Mouse (Mus musculus): ENCODE measurements around the gene Plekhg6.

The Plekhg6 gene

DNA sequence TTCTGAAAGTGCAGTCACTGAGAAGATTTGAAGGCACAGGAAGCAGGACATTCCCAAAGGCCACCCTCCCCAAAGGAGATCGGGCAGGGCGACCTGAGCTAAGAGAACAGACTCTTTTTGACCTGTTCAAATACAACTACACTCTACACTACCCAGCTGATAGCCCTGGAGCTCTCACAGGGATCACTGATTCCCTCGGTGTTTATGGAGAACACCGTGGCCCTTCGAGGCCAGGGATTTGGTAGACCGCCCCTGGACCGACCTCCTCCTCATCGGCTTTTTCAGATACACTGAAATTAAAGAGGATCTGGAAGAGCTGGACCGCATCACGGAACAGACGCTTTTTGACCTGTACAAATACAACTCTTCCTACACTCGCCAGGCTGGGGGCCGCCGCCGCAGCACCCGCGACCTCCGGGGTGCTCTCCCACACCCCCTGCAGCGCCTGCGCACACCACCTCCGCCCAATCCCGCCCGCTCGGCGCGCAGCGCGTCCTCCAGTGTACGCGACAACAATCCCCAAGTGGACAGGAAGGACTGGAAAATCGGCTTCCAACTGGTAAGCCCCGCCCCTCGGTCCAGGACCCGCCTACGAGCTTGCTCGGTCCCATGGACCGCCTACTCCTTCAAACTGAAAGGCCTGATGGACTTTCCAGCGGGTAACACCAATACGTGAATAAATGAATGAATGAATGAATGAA is 49.8 kb downstream of the Plekhg6 start:
- peak in 1 of 2 experiments; percentile 18 for DNase-seq (ENCODE audit: low spot score in 2 of 2)

DNA sequence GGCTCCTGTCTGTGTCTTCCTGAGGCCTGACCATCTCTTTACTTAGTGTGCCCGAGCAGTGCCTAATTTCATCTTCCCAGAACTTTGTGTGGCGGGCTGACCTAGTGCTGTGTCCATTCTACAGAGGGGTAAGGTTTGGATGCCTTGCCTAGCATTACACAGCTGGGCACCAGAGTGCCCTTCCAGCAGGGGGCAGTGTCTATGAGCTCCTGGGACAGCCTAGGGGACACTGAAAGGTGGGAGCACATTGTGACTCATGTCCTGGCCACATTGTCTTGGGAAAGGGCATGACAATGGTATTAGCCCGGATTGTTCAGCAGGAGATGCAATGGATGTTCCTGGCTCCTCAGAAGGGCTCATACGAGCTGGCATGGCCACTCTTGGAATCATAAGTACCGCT is 52.4 kb downstream of the Plekhg6 start:
- DNase-seq (ENCODE audit: low spot score in 2 of 2): peak; percentile 36 to 48

DNA sequence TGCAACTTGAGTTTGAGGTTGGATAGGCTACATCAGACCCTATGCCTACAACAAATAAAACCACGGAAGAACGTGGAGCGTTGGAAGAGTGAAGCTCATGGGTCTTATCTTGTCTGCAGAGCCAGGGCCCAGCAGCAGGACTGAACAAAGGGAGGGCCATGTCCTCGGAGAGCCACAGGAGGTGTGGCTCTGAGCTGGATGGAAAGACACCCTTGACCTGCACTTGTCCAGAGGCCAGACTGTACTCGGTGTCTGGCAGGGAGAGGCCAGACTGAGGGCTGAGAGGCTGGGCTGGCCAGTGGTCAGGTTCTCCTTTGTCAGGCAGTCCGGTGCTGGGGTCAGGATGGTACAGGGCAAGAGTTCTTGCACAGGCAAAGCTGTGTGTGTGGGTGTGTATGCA is 55.3 kb downstream of the Plekhg6 start:
- no peak for DNase-seq (ENCODE audit: low spot score in 2 of 2)

DNA sequence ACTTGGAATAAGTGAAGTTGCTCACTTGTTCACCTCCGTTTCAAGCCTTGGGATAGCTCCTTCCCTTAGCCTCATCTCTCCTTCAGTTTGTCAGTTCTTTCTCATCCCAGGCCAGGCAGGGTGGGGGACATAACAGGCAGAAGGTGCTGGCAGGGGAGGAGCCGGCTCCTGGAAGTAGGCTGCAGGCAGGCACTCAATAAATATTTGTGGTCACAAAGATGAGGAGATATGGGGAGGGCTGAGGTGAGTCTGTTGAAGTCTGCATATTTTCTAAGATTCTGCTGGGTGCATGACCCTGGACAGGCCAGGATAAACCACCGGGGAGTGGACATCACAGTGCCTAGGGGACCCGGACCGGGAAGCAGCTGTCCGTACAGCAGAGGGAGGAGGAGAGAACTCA is 57.0 kb downstream of the Plekhg6 start:
- DNase-seq (ENCODE audit: low spot score in 2 of 2): no peak

DNA sequence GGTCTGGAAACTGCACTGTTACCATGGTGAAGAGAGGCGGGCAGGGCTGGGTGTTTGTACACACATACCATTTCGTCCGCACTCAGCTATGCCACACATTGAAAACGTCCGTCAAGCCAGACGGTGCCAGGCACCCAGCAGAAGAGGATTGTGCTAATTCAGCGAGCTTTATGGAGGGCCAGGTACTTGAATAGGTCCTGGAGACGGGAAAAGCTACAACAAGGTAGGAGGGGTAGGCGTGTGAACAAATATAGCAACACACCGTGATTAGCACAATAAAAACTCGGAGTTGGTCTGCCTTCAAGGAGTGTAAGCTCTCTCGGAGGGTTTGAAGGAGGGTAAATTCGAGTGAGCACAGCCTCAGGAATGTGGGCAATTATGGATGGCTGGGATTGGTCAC is 57.8 kb downstream of the Plekhg6 start:
- no peak for DNase-seq (ENCODE audit: low spot score in 2 of 2)

DNA sequence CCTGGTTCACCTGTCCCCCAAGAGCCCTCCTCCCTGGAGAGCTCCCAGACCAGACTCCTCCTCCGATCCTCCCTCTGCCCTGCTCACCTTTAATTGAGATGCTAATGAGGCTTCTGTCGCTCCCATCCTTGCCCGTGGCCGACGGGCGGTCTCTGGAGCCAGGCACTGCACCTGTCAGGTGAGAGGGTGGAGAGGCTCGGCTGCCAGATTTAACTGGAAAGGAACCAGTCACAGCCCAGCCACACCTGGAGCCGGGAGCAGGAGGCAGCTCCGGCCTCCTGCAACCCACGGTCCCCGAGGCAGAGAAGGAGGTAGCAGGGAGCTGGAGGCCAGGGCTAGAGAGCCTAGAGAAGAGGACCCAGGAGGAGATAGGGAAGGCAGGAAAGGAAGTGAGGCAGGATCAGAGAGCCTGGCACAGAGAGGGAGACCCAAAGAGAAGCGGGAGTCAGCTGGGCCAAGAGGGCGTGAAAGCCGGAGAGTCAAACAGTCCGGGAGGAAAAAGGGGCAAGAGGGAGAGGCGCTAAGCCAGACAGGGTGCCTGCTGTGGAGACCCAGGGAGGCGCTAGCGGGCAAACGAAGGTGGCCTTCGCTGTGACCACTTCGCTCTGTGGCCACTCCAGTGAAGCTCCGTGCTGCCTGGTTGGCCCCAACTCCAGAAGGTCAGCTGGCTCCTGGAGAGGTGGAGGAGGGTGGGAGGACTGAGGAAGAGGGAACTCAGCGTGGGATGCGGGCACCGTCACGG is 59.3 kb downstream of the Plekhg6 start:
- no peak for DNase-seq (ENCODE audit: low spot score in 2 of 2)

DNA sequence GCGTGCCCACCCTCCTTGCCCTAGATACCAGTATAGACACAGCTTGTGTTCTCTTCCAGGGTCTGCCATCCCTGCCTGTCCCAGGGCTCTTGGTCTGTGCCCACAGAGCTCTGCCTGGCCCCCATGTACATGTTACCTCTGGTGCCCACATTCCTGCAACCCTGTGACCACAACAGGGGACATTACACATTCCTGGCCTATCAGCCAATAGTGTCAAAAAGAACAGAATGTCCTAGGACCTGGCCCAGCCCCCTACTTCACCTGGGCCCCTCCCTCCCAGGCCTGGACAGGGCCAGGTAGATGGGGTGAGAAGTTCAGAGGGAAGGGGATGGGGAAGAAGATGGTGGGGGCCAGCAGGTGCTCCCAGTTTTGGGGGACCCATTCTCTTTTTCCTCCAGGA is 60.3 kb downstream of the Plekhg6 start, which contains the start of gene Scnn1a:
Scnn1a (plus strand) TSS at position 337 of the 400 bp plus-strand sequence.
- DNase-seq (ENCODE audit: low spot score in 2 of 2): no peak

DNA sequence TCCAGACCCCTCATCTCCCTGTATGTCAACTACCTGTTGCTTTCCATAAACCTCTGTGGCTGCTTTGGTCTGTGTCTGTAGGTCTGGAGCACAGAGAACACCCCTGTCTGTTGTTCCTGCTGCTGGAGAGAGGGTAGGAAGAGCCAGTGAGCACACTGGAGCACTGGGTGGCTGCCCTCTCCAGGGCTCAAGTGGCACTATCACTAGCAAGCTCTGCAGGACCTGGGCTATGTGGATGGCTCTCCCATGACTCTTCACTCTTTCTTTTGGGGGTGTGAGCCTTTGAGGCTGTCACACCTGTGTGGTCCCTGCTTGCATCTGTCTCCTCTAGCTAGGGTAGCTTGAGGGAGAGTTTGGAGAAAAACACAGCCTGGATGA is 60.7 kb downstream of the Plekhg6 start:
- no peak for DNase-seq (ENCODE audit: low spot score in 2 of 2)

DNA sequence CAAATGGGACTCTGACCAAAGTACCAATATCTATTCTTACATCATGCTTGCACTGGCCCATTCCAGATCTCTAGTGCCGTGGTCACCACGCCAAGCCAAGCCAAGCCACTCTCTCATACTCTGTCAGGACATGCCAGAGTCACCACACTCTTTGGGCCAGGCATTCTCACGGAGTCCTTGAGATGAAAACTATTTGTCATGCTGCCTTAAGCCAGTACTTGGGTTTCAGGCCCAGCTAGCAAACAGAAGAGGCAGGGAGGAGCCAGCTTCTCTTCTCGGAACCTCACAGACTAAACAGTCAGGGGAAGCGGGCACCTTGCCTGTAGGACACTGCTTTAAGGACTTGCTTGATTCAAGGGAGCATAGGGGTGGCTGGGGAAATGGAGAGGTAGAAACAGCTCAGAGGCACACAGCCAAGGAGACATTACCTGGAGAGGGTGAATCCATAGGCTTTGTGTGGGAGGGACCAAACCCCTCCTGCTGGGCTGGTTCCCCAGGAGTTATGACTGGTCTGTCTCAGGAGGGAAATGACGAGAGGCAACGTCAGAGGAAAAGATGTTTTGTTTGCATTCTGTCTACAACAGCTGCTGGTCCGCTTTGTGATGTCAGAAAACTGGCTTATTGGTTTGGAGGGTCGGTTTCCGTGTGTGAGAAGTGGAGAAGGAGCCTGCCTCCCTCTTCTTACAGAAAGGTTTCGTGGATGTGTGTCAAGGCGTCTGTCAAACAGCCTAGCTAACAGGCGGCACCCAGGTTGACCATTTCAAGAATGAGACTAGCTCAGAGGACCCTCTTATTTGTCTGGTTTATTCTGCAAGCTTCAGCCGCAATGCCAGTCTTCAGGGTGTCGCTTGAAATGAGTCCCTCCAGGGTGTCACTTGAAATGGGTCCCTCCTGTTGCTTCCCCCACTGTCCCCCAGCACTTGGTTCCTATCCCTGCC is 61.3 kb downstream of the Plekhg6 start:
- DNase-seq (ENCODE audit: low spot score in 2 of 2): no peak

DNA sequence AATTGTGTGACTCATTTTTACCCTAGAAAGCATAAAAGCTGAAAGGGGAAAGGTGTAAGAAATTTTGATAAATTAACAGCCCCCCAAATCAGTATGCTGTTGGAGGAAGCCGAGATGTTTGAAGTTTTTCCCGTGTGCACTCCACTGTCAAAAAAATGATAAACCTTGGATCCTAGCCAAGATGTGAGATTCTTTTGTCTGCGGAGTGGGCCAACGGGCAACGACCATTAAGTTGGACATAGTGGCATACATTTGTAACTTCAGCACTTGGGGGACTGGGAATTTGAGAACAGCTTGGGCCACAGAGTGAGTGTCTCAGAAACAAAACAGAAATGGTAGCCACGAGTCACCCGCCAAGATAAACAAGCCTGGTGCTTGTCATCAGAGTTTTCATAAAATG is 63.5 kb downstream of the Plekhg6 start:
- DNase-seq (ENCODE audit: low spot score in 2 of 2): no peak

DNA sequence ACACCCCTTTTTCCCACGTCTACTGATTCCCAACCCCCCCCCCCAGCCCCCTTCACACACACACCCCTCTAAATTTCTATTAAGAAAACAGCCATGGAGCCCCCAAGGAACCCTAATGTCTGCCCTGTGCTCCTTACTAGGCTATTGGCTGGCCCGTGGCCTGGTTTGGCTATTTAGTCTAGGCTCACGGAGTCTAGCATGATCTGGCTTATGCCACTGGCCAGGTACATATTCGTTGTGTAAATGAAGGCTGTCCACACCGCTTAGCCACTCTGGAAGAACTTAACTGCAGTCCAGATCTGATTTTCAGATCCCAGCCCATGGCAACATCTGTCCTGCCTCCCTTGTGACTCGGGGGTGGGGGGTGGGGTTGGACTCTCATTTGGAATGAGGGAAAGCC is 65.8 kb downstream of the Plekhg6 start:
- DNase-seq (ENCODE audit: low spot score in 2 of 2): no peak

DNA sequence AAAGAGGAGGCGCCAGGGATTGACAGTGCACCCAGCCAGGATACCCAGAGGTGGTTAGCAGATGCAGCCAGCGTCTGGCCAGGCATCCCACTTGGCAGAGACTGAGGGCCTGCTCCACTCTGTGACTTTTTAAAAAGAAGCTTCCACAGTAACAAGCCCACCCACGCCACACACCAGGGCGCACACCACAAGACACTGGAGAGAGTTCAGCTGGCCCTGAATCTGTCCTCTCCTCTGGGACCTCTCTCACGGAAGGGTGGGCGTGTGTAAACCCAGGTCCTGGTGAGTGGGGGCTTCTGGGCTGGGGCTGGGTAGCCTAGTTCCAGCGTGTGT is 66.4 kb downstream of the Plekhg6 start:
- DNase-seq (ENCODE audit: low spot score in 2 of 2): no peak

DNA sequence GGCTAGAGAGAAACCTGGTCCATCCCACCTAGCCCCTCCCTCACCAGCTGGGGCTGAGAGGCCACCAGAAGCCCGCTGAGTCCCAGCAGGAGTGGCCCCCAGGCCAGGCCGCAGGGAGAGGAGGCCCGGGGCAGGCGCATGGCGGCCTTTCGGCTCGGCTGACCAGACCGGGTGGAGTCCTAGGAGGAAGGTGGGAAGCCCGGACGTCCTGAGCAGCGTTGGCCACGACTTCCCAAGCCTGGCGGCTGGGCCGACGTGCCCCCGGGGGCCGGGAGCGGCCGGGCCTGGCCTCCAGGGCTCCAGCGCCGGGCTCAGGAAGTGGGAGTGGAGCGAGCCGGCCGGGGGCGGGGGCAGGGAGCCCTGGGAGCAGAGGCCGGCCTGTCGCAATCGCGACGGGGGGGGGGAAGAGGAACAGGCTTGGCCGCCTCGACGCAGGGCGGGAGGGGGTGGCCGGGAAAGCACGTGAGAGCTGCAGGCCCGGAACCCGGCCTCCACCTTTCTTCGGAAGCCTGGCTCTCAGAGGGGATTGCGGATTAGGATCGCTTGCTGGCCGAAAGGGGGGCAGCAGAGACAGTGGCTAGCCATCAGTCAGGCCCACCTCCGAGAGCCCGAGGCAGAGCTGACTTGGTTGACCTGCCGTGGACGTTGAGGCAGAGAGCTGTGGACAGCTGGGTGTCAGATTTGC is 66.9 kb downstream of the Plekhg6 start, which contains the start of gene Ltbr:
Ltbr (minus strand) TSS at position 340 of the 685 bp plus-strand sequence.
- peak in 1 of 2 experiments; percentile 24 for DNase-seq (ENCODE audit: low spot score in 2 of 2)

Measured in natural killer cell, adult 2 months (primary cell).